Mouse (Mus musculus): ENCODE measurements at regions not wholly inside any gene's neighbourhood (a gene's known extent, or its start where the extent isn't known, plus 50 kb on each side); places are given as distances from the start of the nearest gene placed in this dataset.

GRCm38 (mm10) chr1:83509356-83509755 lies 101.4 kb upstream of the Sphkap start:
- no peak for DNase-seq (ENCODE audit: low spot score)

GRCm38 (mm10) chr1:83505386-83505785 lies 97.4 kb upstream of the Sphkap start:
- no peak for DNase-seq (ENCODE audit: low spot score)

GRCm38 (mm10) chr1:83496888-83497287 lies 88.9 kb upstream of the Sphkap start:
- no peak for DNase-seq (ENCODE audit: low spot score)

GRCm38 (mm10) chr1:83496380-83496779 lies 88.4 kb upstream of the Sphkap start:
- DNase-seq (ENCODE audit: low spot score), result no peak

GRCm38 (mm10) chr1:83495022-83495421 lies 87.0 kb upstream of the Sphkap start:
- no peak for DNase-seq (ENCODE audit: low spot score)

- no peak for DNase-seq (ENCODE audit: low spot score)
These were observed 71.1 kb upstream of the Sphkap start for GRCm38 (mm10) chr1:83479111-83479510.

All from c-Kit-positive CD71-positive TER-119-positive erythroid progenitor cells, embryonic 14.5 days (primary cell).